Mouse (Mus musculus): ENCODE data around the gene Nlrp5. TPM values are rescaled to one million over a fixed set of nuclear protein-coding genes. Genes with fewer than 3 reads are reported as not detected.
"Not testable (repeated sequence)": the region's sequence is repeated elsewhere in the genome, so short reads cannot be mapped to it uniquely, and the experiment has no call there.

The Nlrp5 gene
- 0.07 TPM in 1 of 2 replicates, not detected in the other for polyA plus RNA-seq (2015; fragmentation: Nextera tagmentation; extraction: Ambion mirVana)

DNA sequence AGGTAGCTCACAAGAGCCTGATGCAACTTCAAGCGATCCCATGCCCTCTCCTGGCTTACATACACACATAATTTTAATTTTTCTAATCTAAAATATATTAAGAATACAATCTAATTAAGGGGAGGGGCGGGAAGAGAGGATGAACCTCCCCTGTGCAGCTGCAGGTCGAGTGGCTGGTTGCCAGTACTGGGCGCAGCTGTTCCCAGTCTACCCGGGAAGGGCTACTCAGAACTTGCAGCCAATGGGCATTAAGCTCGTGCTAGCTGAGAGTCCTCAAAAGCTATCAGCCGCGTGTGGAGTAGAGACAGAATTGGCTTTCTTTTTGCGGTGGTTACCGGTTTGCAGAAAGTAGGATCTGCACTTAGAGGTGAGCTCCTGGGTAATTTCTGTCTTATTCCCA lies at the start of gene Nlrp5:
Gene Nlrp5, plus strand, starts transcription at position 301 of the 400 bp plus-strand sequence.
- Histone ChIP-seq H3K4me2 (replicated peaks) (no peak within 1 kb of the TSS), H3K4me3 (replicated peaks) (no peak within 1 kb of the TSS), H3K27ac (replicated peaks) (no peak within 1 kb of the TSS), H3K9ac (no peak within 1 kb of the TSS), H3K27me3 (no peaks in the 10 kb centered on the region), H3K36me3 (no peaks in the 10 kb centered on the region), H3K9me3 (replicated peaks) (0 out of 2 replicates have a peak, but pooled peaks cover 10% of the 10 kb centered on the region), H3K4me1 (no peaks in the 10 kb centered on the region)
- WGBS = 71% methylated on average over 10 of the region's 10 CpGs
- ATAC-seq (ENCODE audit: insufficient number of reproducible peaks, low FRiP score, low TSS enrichment, low read depth) = no peak

DNA sequence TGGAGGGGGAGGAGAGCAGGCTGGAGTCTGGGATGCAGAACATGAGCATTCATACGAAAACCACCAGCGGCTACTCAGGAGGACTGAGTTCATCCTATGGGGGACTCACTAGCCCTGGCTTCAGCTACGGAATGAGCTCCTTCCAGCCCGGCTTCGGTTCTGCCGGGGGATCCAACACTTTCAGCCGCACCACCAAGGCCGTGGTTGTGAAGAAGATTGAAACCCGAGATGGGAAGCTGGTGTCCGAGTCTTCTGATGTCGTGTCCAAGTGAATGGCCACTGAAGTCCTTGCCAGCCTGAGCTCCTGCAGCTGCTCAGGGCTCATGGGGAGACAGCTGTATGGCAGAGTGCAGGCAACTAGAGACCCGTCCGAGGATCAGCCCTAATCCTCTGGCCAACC lies 27.4 kb upstream of the Nlrp5 start:
- WGBS = 91% methylated on average over 13 of the region's 13 CpGs

DNA sequence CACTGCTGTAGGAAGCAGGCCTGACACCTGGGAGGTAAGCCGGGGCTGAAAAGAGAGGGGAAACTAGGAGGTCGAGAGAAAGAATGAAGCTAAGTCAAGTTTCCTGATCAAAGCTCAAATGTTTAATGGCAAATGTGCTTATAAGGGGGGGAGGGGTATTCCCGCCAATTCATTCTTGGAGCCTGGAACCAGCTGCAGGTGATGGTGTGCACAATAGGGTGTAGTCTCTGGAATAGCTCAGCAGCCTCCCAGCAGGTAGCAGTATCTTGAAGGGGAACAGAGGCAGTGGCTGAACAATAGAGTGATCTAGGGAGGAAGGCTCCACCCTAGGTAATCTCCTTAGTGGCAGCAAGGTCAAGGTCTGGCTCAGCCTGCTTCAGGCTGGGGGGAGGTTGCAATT lies 84.5 kb downstream of the Nlrp5 start:
- not testable (repeated sequence) for H3K9ac ChIP-seq; ATAC-seq (ENCODE audit: insufficient number of reproducible peaks, low FRiP score, low TSS enrichment, low read depth); H3K4me2 ChIP-seq (replicated peaks); H3K27ac ChIP-seq (replicated peaks); H3K4me1 ChIP-seq; H3K36me3 ChIP-seq; H3K4me3 ChIP-seq (replicated peaks); H3K9me3 ChIP-seq (replicated peaks); H3K27me3 ChIP-seq
- WGBS = 72% methylated on average over 3 of the region's 3 CpGs

More for the DNA sequence above, 27.4 kb upstream of the Nlrp5 start:
- not testable (repeated sequence) for H3K4me1 ChIP-seq; H3K27me3 ChIP-seq; H3K4me3 ChIP-seq (replicated peaks); H3K27ac ChIP-seq (replicated peaks); H3K9ac ChIP-seq; H3K4me2 ChIP-seq (replicated peaks); H3K36me3 ChIP-seq; ATAC-seq (ENCODE audit: insufficient number of reproducible peaks, low FRiP score, low TSS enrichment, low read depth); H3K9me3 ChIP-seq (replicated peaks)

DNA sequence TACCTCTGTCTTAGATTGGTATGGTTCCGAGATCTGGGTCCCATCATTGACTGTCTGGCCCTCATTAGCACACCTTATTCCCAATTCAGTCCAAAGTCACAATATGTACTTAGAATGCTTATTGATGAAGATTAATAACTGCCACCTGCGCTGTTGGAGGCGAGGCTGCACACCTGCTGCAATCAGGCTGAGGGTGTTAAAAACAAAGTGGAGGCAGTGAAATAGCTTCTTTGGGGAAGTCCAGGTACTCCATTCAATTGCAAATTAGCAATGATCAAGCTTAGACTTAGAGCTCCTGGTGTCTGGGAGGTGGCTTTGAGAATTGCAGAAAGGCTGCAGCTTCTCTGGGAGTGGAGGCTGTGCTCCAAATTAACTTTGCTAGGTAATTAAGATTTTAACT lies 85.1 kb downstream of the Nlrp5 start:
- H3K4me1 ChIP-seq; H3K4me2 ChIP-seq (replicated peaks); H3K27me3 ChIP-seq; H3K4me3 ChIP-seq (replicated peaks); H3K27ac ChIP-seq (replicated peaks); ATAC-seq (ENCODE audit: insufficient number of reproducible peaks, low FRiP score, low TSS enrichment, low read depth); H3K9ac ChIP-seq; H3K9me3 ChIP-seq (replicated peaks); H3K36me3 ChIP-seq: not testable (repeated sequence)
- WGBS = 60% methylated on average over 3 of the region's 3 CpGs

DNA sequence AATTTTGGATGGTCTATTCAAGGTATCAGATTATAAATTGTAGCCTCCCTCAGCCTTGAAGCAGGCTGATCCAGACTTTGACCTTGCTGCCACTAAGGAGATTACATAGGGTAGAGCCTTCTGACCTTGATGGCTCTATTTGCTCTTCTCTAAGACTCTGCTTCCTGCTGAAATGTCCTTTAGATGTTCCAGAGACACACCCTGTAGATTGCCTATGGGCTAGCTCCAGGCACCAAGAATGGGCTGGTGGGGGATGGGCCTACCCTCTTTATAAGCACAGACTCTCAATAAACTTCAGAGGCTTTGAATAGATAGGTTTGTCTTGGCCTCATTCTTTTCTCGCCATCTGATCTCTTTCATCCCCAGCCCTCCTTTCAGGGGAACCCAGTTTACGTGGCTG lies 87.2 kb downstream of the Nlrp5 start:
- H3K4me2 ChIP-seq (replicated peaks); H3K36me3 ChIP-seq; ATAC-seq (ENCODE audit: insufficient number of reproducible peaks, low FRiP score, low TSS enrichment, low read depth); H3K9me3 ChIP-seq (replicated peaks); H3K9ac ChIP-seq; H3K27me3 ChIP-seq; H3K27ac ChIP-seq (replicated peaks); H3K4me3 ChIP-seq (replicated peaks); H3K4me1 ChIP-seq: not testable (repeated sequence)
- WGBS = 70% methylated on average over 2 of the region's 2 CpGs

Small RNAs within 50 kb of the gene (microRNA-seq; reads per million reads assigned to microRNA genes)
- gene Gm25196 (ENCODE audit: borderline number of aligned reads) = not detected

Other genes with a start within 250 kb of the Nlrp5 start
- not detected in 2 replicates for gene Gm10662, start 241.4 kb upstream of the Nlrp5 start, polyA plus RNA-seq (2015; fragmentation: Nextera tagmentation; extraction: Ambion mirVana)
- not detected in 2 replicates for gene Vmn1r165, start 168.6 kb upstream of the Nlrp5 start, polyA plus RNA-seq (2015; fragmentation: Nextera tagmentation; extraction: Ambion mirVana)
- not detected in 2 replicates for gene Vmn1r166, start 134.2 kb upstream of the Nlrp5 start, polyA plus RNA-seq (2015; fragmentation: Nextera tagmentation; extraction: Ambion mirVana)
- not detected in 2 replicates for gene Gm6902, start 107.0 kb upstream of the Nlrp5 start, polyA plus RNA-seq (2015; fragmentation: Nextera tagmentation; extraction: Ambion mirVana)
- not detected in 2 replicates for gene Nlrp4e, start 84.7 kb upstream of the Nlrp5 start, polyA plus RNA-seq (2015; fragmentation: Nextera tagmentation; extraction: Ambion mirVana)
- gene Vmn1r167, start 121.3 kb downstream of the Nlrp5 start, polyA plus RNA-seq (2015; fragmentation: Nextera tagmentation; extraction: Ambion mirVana) = not detected in 2 replicates
- gene Vmn1r168, start 153.8 kb downstream of the Nlrp5 start, polyA plus RNA-seq (2015; fragmentation: Nextera tagmentation; extraction: Ambion mirVana) = not detected in 2 replicates
- 0.09 TPM in 1 of 2 replicates, not detected in the other for gene Vmn1r169, start 189.6 kb downstream of the Nlrp5 start, polyA plus RNA-seq (2015; fragmentation: Nextera tagmentation; extraction: Ambion mirVana)
- gene Vmn1r170, start 220.3 kb downstream of the Nlrp5 start, polyA plus RNA-seq (2015; fragmentation: Nextera tagmentation; extraction: Ambion mirVana) = not detected in 2 replicates
- gene Vmn1r171, start 244.8 kb downstream of the Nlrp5 start, polyA plus RNA-seq (2015; fragmentation: Nextera tagmentation; extraction: Ambion mirVana) = not detected in 2 replicates